Mouse (Mus musculus) retina, adult 2 months (tissue): ENCODE data around the gene Loxl1.

Source experiments
- DNase-seq: peaks from one replicate; pipeline ENCODE4 v3.0.0-alpha.2; 2012; ENCODE audit warnings: low read depth, low spot score

The Loxl1 gene

DNA sequence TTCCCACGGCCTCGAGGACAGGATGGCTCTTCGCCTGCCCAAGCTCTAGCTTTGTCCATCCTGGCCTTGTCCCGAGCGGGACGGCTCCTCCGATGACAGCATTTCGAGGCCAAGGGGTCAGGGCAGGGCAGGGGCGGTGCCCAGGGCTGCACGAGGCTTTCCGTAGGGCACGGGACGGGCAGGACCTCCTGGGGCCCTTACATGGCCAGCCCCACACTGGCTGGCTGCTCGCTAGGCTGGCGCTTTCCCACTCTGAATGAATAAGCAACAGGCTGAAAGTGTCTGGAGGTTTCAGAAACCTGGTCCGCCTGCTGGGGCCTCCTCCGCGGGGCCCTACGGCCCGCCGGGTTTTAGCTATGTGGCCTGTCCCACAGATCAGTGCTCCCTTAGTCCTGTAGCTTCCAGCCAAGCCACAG, at the start of gene Loxl1:
Gene Loxl1, minus strand, starts transcription at position 243 of the 416 bp plus-strand sequence.
- DNase-seq: no peak

DNA sequence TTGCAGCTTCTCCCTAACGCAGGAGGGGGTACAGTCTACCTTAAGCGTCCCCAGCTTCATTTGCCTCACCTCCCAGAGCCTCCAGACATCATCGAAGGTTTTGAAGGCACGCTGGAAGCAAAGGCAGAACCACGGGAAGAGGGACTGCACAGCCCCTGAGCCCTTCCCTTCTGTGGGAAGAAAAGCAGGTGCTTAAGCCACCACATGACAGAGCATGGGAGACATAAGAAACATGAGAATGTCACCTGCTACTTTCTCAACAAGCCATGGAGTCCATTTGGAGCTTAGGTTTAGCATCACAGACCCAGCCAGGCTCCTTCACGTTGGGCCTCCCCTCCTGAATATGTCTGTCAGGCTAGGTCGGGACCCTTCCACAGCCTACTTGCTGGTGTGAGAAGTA, 49.0 kb upstream of the Loxl1 start:
- no peak for DNase-seq

DNA sequence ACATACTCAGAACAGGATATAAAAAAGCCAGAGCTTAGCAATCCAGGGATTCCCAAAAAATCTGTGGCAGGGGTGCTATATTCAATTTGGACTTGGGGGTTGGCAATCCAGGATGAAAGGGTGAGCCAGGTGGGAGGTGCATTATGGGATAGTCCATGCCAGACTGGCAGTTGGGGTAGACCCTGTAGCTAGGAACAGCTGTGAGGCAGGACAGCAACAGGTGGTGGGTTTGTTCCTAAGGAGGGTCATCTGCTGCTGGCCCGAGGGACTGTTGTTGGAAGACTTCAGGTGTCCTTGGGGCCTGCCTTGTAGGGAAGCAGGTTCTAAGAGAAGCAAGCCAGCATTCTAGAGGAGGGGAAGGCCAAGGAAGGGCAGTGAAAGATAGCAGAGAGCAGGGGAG, 48.4 kb upstream of the Loxl1 start:
- DNase-seq: no peak

DNA sequence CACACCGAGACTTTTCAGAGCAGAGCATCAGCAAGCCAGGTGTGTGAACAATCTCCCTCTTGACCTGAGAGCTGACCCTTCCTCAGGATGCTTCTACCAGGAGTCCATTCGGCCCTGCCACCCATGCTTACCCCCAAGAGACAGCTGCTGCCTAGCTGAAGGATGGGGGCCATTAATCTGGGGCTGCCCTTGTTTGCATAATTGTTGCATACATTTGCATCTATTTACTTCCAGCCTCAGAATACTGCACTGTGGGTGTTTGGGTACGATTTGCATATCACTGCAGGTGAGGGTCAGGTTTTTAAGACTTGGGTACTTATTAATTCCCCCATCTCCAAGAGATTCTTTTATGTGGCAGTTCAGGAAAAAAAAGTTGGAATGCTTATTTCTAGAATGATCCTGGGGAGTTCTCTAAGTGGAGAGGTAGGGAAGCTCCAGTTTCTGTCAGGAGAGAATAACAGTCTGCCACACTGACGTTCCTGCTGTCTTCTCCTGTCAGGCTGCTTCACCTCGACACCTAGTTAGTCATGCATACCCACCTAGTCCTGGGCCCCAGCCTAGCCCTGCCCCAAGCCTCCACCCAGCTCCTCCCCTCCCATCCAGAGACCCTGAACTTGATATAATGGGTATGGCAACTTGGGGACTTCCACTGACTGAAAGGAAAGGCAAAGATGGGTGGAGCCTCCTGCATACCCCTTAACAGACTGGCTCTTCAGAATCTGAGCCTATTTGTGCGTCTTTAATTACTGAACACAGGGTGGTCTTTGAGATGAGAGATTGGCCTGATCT, 42.5 kb upstream of the Loxl1 start:
- no peak for DNase-seq

DNA sequence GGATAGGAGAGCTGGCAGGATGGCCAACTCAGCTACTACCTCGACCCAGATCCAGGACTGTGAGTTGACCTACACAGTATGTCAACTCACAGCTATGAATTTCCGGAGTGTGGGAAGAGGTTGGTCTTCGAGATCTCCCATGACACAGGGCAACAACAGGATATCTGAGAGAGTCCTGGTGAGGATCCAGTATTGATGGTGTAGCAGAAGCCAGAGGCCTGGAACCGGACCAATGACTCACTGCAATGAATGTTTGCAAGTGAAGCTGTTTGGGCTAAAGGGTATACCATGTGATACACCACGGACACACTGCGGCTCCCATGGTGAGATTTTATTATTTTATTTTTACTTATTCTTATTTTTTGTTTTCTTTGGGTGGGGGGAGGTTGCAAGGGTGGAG, 41.7 kb upstream of the Loxl1 start:
- DNase-seq: no peak

DNA sequence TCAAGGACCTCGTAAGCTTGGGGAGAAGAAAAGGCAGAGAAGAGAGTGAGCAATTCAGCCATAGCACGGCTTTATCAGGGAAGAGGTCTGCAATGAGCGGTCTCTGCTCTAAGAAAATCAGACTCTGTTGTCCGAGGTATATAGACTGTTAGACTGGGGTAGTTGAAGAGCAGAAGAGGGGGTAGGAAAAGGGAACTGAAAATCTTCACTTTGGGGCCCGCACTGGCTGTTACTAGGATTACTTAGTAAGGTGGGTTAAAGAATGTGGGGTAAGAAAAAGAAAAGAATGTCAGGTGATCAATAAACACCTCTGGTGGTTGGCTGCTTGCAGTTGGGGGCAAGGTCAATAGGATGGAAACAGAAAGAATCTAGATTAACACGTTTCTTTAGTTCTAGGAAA, 40.2 kb upstream of the Loxl1 start:
- DNase-seq: no peak

DNA sequence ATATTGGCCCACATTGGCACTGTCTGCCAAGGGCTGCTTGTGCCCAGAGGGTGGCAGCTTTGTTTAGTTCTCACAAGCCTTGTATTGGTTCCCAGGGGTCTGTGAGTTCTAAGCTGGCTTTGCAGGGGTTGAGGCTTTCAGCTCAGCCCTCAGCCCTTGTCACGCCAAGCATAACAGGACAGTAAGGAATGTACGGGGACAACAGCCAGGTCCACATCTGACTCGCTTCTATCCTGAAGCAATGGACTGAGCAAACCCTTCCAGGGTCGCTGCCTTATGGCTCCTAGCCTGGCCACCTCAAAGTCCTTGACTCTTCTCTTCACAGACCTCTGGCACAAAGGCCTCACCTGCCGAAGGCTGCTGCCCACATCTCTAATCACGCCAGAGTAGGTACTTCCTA, 34.8 kb upstream of the Loxl1 start:
- no peak for DNase-seq

DNA sequence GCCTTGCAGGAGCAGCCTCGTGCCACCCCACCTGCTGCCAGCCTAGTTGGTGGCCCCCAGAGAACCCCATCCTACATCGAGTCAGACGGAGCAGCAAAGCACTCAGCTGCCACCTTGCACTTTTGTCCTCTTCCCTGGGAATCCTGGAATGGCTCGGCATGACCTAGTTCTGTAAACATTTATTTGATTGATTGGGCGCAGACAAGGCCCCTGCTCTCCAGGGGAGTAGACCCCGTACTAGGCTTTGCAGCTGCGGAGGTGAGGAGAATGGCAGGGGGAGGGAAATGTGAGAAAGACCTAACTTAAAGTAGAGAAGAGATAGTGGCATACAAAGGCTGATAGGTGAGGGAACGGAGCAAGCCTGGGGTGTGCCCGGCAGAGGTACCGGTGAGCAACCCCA, 33.5 kb upstream of the Loxl1 start:
- no peak for DNase-seq

DNA sequence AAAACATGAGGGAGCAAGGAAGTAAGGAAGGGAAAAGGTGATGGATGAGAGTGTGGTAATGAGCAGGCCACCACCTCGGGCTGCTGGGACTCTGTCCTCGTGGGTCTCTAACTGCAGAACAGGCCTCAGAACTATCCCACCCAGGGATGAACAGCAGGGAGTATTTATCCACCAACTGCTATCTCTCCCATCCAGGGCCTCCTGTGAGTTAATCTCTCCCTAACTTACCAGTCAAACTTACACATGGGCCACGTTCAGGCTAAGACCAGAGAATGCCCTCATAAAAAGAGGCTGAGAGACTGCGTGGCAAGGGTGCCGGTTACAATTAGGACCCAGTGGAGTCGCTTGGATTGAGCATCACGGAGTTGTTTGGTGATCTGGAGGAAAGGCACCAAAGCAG, 33.0 kb upstream of the Loxl1 start:
- no peak for DNase-seq

DNA sequence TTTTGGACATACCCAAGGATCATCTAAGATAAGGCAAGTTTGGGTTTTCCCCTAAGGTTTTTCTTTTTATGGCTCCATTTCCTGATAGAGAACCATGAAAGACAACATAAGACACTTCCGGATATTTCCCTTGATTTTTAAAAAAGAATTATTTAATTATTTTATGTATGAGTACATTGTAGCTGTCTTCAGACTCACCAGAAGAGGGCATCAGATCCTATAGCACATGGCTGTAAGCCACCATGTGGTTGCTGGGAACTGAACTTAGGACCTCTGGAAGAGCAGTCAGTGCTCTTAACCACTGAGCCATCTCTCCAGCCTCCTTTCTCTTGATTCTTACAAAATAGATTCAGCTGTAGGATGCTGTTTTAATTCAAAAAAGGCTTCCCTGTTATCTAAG, 28.8 kb upstream of the Loxl1 start:
- no peak for DNase-seq

DNA sequence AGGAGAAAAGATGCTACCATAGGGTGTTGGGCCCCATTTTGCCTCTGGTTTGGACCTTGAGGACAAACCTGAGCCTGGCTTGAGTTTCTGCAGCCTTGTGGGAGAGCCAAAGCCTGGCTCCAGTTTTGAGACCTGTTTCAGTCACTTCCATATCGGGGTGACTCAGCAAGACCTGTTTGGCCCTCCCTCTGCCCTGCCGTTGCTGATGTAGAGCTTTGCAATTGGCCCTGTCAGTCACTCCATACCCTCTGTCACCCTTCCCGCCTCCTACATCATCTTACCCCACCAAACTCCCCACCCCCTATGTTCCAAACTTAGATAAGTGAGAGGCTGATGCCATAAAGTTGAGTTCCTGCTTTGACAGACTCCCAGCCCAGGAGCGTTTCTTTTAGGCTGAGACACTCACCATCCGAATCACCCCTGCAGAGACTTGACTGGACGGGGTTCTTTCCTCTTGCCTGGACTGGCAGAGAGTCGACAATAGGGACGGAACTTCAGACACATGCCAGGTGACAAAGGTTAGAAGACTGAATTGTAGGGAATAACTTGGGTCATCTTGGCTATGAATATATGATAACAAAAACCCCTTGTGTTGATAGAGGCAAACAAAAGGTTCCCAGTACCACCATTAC, 23.8 kb upstream of the Loxl1 start:
- no peak for DNase-seq

DNA sequence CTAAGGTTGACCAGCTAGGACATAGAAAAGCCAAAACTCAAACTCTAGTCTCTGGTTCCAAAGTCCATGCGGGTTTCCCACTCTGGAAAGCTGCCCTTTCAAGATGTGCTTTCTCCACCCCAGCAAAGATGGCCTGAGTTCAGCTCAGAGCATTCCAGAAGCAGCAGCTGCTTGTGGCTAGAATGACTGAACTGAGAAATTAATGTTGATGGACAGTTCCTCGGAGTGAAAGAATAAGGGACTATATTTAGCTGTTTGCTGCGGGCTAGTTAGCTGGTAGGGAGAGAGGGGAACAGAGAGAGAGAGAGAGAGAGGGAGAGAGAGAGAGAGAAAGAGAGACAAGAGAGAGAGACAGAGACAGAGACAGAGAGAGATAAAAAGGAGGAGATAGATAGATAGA, 18.3 kb upstream of the Loxl1 start:
- DNase-seq: no peak

DNA sequence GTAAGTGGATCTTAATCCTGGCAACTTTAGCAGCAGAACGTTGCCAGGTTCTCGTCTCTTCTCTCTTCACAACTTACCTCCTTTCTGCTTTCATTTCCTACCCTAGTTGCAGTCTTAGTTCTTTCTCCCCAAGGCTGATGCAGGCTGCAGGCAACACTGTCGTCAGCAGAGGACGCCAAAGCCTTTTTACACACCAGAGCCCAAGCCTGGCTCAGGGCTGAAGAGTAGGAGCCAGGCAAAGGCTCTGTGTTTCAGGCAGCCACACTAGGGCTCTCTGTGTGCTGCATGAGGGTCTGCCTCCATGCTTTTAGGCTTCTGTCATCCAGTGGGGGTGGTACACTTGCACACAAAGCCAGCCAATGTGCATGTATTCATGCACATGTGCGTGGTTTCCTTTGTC, 17.3 kb upstream of the Loxl1 start:
- DNase-seq: no peak

DNA sequence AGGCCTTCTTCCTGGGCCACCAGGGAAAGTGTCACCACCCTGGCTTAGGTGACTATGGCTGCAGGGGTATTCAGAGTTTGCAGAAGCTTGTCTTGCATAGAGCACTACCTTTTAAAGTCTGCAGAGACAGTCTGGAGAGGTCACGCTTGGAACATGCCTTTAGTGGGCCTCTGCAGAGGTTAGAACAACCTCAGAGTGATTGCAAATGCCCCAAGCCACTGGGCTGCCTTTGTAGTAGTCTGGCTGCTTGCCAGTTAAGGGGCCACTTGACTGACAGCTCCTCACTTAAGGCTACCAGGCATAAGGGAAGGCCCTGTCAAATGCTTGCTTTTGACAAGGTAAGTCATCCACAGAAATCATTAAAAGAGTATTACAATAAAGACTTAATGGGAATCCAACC, 14.4 kb upstream of the Loxl1 start:
- DNase-seq: no peak

DNA sequence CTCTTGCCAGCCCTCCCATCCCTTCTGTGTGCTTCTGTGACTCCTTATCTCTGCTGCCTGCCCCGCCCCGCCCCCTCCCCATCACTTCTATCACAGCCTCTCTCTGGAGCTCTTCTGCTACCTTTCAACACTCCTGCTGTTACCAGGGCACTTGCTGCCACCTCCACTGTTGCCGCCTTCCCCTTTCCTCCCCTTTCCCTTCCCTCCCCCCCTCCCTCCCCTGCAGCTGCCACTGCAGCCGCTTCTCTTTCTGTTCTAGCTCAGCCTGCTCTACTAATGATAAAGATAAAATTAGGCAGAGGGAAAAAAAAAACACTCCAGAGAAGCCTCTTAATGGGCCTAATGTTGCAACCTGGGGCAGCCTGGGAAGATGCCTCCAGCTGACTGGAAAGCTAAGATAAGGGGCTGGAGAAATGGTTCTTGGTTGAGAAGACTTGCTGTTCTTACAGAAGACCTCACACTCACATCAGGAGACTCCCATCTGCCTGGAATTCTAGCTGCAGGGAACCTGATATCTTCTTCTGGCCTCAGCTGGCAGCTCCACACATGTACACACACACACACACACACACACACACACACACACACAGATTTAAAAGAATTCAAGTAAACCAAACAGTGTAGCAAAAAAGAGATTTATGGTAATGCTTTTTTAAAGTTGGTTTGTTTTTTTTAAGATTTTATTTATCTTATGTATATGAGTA, 13.6 kb upstream of the Loxl1 start:
- no peak for DNase-seq

DNA sequence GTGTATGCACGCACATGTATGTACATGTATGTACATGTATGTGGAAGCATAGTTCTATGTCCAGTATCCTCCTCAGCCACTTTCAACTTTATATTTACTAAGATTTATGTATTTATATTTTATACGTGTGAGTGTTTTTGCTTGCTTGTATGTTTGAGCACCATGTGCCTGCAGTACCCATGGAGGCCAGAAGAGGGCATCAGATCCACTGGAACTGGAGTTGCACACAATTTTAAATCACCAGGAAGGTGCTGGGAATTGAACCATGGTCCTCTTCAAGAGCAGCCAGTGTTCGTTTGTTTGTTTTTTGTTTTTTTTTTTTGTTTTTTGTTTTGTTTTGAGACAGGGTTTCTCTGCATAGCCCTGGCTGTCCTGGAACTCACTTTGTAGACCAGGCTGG, 8.7 kb upstream of the Loxl1 start:
- no peak for DNase-seq

DNA sequence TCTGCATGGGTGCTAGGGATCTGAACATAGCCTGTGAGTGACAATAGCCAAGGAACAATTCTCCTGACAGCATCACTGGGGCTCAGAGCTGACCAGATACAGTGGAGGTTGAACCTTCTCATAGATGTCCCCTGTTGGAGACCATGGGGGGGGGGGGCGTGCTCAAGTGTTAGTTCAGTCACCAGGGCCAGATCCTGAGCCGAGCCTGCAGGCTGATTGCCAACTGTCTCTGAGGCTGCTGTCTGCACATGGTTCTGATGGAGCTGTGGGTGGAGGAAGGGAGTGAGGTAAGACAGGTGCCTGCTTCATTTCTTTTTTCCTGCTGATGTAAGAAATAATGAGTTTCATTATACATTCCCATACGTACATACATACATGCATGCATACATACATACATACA, 5.3 kb upstream of the Loxl1 start:
- no peak for DNase-seq

DNA sequence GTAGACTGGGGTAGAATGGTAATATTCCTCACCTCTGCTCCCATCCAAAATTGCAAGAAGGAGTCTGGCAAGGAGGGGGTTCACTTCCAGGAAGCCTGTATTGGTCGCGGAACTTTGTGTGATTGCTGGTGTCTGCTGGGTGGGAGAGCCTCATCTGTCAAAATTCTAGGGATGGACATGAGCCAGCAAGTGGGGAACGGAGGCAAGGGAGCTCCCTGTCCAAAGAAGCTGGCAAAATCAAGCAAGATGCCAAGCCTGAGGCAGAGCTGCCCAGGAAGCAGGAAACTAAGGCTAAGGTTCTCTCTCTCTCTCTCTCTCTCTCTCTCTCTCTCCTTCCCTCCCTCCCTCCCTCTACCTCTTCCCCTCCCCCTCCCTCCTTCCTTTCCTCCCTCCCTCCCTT, 4.4 kb upstream of the Loxl1 start:
- no peak for DNase-seq

DNA sequence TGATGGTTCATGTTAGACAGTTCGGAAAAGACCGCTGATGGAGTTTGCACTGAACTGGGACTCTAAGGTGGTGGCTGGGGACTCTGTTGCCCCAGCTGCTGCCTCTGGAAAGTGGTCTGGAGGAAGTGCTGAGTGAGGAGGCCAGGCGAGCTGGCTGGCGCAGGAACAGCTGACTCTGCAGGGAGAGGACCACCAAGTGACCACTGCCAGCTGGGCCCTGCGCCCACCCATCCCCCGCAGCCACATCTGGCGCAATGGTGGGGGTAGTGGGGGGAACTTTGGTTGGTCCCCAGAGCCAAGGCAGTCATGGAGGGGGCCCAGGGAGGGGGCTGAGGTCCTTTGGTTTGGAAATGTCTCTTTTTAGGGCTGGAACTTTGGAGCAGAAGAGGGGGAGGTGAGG, 3.8 kb upstream of the Loxl1 start:
- DNase-seq: no peak

DNA sequence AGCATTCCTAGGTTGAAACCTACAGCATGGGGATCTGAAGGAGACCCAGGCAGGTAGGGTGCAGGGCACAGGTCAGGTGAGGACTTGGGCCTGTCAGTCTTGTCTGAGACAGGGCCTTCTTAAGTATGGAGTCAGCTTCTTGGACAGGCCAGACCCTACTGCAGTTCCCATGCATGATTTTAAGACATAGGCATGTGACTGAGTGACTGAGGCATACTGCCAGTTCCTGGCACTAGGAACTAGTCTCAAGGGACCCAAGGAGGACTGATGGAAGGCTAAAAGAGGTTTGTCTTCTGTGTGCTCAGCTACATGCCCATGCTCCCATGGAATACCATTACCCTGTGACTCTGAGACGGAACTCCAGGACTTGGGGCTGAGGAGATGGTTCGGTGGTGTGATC, 2.9 kb upstream of the Loxl1 start:
- no peak for DNase-seq

DNA sequence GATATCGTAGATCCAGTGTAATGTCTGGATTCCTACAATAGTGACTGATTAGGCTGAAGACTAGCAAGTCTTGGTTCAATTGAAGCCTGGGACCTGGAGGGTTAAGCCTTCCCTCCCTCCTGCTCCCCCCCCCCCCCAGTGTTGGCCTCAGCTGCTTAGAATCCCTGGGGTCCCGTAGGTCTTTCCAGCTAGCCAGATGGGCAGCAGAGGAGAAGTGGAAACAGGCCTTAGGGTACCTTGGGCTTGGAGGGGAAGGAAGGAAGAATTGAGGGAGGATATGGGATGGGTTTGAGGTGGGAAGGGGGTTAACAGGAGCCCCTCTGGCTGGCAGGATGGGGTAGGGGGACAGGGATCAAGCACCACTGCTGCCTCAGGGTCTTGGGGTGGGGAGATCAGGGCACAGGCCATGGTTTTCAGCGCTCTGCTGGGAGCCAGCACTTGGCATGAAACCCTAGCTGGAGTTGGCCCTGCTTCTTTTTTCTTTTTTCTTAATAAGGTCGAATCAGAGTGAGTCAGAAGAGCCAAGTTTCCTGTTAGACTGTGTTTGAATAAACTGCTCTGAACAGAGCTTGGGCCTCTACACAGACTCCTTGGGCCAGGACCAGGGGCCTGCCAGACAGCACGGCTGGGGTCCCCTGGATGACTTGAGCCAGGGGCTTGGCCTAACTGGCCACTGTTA, 1.8 kb upstream of the Loxl1 start:
- no peak for DNase-seq

DNA sequence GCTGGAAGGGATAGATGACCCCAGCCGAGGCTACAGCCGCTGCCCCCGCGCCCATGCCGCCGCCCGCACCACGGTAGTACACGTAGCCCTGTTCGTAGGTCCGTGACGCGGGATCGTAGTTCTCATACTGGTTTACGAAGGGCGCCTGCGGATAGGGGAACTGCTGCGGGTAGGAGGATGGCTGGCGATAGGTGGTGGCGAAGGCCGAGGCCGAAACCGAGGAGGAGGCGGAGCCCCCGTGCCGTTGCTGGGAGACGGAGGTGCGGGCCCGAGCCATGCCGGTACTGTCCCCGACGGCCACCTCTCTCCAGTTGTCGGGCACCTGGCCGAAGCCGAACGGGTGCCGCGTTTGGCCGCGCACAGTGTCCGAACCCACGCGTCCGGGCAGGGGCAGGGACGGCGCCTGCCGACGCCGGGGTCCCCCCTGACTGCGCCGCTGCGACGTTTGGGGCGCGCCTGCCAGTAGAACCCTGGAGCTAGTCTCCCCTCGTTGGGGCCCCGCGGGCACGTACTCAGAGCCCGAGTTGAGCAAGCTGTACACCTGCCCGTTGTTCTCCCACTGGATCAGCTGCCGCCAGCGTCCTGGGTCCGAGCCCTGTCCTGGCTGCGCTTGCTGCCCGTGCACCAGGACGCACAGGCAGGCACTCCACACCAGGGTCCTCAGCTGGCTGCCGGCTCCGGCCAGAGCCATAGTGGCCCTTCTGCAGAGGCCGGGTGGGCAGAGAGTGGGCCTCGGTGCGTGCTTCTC, 616 bp downstream of the Loxl1 start:
- DNase-seq: no peak
